Mouse (Mus musculus) left cerebral cortex, postnatal 25 days (tissue): ENCODE results near the gene Dazap2. TPM values are rescaled to one million over a fixed set of nuclear protein-coding genes. Genes with fewer than 3 reads are reported as not detected.
A peak's percentile ranks its signal among the peaks of the same experiment; 100 is the strongest.
"Not testable (repeated sequence)": the region's sequence is repeated elsewhere in the genome, so short reads cannot be mapped to it uniquely, and the experiment has no call there.

Experiments used
- DNase-seq, 2 experiments: peaks; one replicate each; pipeline ENCODE4 v3.0.0; 2022; ENCODE audit warnings: low spot score in 2 of 2, mixed read lengths in 1 of 2
- intact Hi-C: fragments of 180-260 bp; cut with DNase I; formaldehyde crosslinking; loops from one replicate; pipeline ENCODE4 v1.15.1; 2025
- total RNA-seq, 2 experiments: library from RNA; stranded (reverse); gene quantifications; 2 replicates each; pipeline ENCODE4 v1.2.3; 2021

Dazap2 gene
- total RNA-seq, 2 experiments from 2014 or later: 109 to 112 TPM

DNA sequence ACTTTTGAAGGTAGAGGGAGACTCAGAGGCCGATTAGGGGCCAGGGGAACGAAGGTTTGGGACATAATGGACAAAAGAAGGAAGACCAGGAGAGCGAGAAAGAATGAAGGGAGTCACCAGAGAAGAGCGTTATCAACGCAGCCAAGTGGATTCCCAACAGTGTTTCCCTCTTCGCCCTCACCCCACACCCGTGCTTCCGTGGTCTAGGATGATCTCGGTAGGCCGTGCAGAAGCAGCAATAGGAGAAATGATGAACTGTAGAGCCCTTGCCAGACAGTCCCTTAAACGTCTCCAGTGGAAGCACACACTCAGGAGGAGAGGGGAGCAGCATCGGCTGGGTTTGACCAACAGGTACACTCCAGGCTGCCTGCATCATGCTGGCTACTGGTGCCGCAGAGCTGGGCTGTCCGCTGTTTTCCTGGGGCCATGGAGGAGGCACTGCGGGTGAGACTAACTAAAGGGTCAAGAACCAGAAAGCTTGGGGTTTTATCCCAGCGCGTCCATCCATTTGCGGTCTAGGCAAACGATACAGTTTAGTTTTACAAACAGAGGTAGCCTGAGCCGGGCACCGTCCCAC is 14.4 kb upstream of the Dazap2 start:
- no peak for DNase-seq
- intact Hi-C loops: loop anchor here (5.0 kb wide), 1 partner anchor 108 kb away; no protein-coding TSS in a partner anchor

DNA sequence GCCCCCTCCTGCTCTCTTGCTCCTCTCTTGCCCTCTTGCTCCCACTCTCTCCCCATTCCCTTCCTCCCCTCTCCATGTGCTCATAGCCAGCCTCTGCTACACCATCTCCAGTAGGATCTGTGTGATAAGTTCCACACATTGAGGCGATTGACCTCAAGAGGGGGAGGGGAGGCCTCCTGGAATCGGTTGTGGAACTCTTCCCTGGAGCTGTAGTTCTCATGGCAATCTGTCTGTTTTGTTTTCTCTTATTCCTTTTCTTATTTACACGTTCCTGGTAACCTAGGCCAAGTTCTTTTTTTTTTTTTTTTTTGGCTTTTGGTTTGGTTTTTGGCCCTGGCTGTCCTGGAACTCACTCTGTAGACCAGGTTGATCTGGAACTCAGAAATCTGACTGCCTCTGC is 13.5 kb upstream of the Dazap2 start:
- intact Hi-C loops: loop anchor here (5.0 kb wide), 1 partner anchor 109 kb away; no protein-coding TSS in a partner anchor

DNA sequence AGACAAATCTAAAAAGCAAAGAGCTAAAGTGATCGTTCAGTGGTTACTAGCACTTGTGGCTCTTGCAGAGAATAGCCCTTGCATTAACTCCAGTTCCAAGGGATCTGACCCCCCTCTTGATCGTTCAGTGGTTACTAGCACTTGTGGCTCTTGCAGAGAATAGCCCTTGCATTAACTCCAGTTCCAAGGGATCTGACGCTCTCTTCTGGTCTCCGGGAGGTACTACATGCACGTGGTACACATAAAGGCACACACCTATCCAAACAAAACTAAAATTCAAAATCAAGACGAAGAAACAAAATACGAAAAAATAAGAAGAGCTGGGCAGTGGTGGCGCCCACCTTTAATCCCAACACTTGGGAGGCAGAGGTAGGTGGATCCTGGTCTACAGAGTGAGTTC is 8.5 kb upstream of the Dazap2 start:
- DNase-seq, intact Hi-C loops: not testable (repeated sequence)

More for the DNA sequence above, 13.5 kb upstream of the Dazap2 start:
- DNase-seq: no peak

DNA sequence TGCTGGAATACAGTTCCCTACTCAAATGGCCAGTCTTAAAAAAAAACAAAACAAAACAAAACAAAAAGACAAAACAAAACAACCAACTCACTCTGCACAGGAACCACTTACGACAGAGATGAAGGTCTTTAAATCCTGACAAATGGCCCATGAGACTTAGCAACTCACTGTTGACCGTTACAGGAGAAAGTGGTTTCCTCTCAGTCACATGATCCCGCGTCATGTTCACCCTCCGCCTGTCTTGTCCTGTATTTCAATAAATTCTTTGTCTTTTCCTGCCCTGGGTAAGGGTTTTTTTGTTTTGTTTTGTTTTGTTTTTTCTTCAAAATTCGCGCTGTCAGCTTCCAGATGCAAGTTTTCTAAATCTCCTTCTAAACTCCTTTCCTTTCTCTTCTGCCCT is 3.2 kb upstream of the Dazap2 start:
- intact Hi-C loops: no loop called here
- no peak for DNase-seq

DNA sequence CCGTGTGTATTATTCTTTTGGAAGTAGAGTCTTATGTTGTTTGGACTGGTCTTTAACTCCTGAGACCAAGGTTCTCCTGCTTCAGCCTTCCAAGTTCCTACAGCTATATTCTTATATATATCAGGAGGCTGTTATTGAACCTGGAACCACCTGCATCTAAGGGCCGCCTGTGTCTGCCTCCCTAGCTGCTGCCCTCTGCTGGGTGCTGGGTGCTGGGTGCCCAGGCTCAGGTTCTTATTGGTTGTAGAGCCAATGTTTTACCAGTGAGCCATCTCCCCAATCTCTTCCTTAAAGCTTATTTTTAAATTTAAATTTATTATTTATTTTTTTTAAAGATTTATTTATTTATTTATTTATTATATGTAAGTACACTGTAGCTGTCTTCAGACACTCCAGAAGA is 2.7 kb upstream of the Dazap2 start:
- intact Hi-C loops: no loop called here
- no peak for DNase-seq

DNA sequence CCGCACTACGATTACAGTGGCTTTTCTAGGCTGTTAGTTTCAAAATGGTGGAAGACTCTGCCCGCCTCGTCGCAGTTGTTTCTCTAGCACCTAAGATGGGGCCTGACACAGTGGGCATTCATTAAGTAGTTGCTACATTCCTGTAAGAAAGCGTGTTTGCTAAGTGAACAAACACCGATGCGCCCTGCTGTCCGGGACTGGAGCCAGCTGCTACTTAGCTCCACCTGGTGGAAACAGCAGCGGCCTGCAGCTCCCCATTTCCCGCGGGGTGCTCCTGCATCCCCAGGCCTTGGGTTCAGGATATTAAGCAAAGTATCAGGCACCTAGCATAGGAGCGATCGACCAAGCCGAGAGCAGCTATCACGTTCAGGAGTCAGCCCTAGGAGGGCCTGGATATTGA is 1.6 kb upstream of the Dazap2 start:
- intact Hi-C loops: loop anchor here (1.0 kb wide), 1 partner anchor 62 kb away; no protein-coding TSS in a partner anchor
- DNase-seq: peak; percentile 74 to 80

DNA sequence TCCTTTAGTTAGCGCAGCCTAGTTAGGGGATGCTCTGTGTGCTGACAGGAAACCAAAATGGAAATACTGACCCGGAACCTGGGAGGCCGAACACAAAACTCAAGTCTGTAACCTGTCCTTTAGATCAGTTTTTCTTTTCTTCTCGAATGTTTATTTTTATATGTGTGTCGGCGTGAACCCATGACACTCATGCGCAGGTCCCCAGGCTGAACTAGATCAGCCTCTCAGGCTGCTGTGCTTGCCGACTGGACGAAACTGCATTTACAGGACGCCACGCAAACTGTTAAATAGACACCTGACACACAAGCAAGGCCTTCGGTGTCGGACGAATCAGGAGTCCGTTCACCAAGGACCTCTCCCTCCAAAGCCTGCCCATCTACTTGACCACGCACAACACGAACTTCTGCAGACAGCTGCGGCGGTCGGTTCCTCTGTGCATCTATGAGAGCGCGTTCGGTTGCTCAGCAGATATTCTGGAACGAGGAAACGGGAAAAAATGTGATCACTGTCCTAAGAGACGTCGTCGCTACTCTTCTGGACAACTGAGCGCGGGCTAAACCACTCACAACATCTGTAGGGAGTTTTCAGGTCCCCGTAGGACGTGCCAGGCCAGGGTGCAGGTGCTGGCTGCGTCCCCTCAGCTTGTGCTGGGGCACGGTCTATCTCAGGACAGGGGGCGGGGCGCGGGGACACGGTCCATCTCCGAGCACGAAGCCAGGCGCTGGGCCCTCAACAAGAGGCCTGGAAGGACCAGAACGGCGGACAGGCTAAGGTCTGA is 742 bp upstream of the Dazap2 start:
- DNase-seq: no peak
- intact Hi-C loops: loop anchor here (2.0 kb wide), 1 partner anchor 120 kb away; the partner anchor contains the start of gene Csrnp2

DNA sequence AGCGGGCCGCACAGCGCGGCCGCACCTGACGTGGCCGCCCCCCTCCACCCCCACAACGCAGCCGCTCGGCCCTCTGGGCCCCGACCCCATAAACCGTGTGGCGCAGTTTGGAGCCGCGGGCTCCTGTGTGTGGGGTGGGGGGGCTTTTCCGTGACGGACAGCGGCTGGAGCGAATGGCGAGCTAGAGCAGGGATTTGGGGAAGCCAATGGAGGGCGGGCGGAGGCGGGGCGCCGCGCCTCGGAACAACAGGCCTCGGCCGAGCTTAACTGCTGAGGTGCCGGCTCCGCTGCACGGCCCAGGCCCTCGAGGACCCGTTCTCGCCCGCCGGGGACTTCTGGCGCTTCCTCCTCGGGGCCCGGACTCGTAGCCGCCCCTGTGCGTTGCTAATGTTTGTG is 674 bp downstream of the Dazap2 start:
- intact Hi-C loops: loop anchor here (1.0 to 2.0 kb wide), 2 partner anchors 17 to 121 kb away; partner anchors contain the start of genes Csrnp2 and Pou6f1
- DNase-seq: peak; percentile 89 to 90

DNA sequence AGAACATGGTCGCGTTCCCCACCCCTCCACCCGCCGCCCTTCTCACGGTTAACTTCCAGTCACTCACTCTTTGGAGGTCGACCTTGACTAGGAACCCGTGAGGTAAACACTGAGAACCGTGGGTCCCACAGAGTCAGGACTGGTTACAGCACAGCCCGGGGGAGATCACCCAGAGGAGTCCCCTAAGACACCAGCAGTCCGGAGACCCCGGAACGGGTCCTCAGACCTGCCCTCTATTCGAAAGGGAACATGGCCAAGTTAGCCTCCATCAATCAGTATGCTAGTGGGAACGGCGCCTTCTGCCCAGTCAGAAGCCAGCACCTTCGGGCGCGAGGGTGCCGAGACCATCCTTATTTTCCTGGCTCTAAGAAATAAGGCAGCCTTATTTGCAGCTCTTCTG is 1.1 kb downstream of the Dazap2 start:
- intact Hi-C loops: no loop called here
- no peak for DNase-seq

DNA sequence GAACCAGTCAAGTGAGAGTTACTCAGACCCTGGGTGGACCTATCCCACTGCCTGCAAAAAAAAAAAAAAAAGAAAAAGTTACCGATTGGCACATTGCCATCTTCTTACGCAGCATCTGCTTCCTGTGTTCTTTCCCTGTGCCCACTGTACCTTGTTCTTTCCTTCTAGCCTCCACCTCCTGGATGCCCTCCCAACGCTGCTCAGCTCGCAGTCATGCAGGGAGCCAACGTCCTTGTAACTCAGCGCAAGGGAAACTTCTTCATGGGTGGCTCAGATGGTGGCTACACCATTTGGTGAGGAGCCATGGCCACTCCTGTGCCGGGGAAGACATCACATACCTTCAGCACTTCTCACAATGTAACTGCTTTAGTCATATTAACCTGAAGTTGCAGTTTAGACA is 4.1 kb downstream of the Dazap2 start:
- no peak for DNase-seq
- intact Hi-C loops: no loop called here

DNA sequence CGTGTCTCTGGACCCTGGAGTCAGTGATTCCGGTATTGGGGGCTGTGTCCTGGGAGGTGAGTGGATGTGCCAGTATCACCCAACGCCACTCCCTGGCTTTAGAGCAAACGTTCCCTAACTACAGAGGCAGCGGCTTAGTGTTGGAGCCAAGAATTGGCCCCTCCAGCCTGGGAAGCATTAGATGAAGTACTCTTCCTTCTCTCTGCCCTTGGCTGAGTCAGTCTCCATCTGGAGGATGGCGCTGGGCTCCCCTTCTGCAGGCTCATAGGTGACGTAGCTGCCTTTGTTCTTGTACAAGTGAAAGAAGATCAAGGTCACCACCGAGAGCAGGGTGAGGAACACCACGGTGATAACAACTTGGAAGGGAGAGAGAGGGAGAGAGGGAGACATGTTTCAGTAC is 6.5 kb downstream of the Dazap2 start:
- DNase-seq: peak in 1 of 2 experiments; percentile 24
- intact Hi-C loops: not testable (repeated sequence)

DNA sequence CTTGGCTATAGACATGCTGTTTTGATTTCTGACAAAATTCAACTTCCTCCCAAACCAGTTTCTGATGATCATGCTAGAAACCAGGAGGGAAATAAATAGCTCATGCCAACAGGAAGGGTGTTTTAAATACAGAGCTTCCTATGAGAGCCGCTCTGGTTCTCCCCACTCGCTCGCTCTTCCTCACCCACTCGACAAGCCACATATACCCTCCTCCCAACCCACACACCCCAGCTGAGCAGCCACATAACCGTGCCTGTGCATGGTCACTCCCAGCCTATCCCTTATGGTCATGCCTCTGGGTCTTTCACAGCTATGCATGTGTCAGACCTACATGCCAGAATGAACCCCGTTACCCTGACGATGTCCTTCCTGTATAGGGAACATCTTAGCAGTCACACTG is 7.0 kb downstream of the Dazap2 start:
- intact Hi-C loops: no loop called here
- DNase-seq: peak; percentile 47 to 84

DNA sequence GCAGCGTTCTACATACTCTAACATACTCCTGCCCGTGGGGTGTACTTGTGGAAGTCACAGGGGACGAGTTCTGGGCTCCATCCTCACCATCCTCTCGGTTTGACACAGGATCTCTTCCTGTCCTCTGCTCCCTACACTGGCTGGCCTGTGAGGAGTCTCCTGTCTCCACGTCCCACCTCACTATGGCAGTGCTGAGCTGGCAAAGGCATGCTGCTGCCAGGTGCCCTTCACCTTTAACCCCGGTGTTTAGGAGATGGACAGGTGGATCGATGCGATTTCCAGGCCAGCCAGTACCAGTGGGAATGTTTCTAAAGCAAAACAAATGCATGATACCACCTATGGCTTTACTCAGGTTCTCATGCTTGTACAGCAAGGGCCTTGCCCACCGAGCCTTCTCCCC is 8.6 kb downstream of the Dazap2 start:
- intact Hi-C loops: no loop called here
- no peak for DNase-seq

DNA sequence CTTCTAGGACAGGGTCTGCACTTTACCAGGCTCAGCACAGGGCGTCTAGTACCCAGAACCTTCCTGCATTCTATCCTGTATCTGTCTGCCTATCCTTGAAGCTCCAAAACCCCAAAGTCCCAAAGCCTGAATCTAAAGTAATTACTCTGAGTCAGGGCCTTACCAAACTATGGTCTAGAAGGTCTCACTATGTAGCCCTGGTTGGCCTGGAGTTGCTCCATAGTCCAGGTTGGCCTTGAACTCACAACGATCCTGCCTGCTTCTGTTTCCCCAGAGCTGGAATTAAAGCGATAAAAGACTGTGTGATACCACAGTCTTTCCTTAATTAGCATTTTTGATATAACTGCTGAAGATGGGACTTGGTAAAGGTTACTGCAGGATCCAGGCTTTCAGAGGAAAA is 9.3 kb downstream of the Dazap2 start:
- intact Hi-C loops: no loop called here

DNA sequence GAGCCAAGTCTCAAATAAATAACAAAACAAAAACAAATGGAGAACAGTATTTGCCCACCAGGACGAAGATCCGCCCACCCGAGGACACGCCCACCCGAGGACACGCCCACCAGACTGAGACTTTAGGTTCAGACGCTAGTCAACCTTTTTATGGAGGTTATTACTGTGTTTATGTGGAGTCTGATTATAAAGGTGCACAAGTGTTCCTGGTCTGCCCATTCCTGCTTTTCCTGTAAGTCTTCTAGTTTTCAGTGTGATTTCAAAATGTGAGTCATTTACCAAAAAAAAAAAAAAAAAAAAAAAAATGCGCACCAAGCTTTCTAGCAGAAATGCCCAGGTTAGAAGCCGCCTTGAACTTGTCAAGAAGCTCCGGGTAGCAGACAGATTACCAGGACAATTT is 12.1 kb downstream of the Dazap2 start:
- DNase-seq: no peak
- intact Hi-C loops: no loop called here

More for the DNA sequence above, 9.3 kb downstream of the Dazap2 start:
- no peak for DNase-seq

DNA sequence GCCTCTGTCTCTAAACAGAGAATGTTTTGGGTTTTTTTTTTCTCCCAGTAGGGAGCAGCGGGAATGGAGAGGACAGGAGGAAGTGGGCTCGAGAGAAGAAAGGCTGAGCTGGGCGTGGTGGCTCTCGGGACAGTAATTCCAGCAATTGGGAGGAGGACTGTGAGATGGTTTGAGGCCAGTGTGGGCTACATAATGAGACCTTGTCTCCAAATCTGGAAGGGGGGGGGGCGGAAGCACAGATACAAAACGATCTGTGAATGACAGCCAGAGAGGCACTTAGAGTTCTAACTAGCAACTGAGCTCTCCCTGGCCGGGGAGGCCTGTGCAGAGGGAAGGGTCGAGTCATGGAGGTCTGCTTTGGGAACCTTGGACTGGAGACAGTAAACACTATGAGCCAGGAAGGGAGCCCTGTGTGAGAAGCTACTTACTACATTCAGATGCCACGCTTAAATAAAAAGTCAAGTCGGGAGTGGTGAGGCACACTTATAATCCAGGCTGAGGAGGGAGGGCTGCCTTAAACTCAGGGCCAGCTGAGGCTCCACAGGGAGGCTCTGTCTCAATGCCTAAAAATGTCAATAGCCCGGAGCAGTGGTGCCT is 12.7 kb downstream of the Dazap2 start:
- intact Hi-C loops: no loop called here
- DNase-seq: no peak

DNA sequence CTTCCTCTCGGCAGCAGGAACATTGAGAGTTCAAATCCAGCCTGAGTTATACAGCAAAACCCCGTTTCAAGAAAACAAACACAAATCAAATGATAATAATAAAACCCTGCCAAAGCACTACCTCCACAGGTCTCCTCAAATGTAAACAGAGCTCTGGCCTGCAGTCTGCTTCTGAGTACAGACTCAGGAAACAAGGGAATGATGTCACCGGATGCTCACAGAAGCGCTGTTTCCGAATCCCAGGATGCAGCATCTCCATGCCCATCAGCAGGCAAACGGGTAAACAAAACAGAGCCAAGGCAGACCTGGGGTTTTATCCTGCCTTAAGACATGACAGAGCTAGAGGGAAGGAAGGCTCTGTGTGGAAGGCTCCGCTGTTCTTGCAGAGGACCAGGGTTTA is 13.6 kb downstream of the Dazap2 start:
- DNase-seq: no peak
- intact Hi-C loops: no loop called here

DNA sequence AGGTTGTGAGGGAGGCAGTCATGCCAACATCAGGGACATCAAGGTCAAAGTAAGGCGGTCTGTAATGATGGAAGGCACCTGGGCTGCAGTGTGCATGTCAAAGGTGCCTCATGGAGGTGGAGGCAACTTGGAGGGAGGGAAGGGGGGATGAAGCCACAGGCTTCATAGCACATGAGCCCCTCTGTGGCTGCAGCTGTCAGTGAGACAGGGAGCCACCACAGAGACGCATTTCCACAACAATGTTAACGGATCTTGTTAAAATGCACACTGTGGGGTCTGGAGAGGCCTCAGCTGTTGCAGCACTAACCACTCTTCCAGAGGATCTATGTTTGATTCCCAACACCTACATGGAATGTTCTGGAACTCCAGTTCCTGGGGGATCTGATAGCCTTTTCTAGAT is 15.0 kb downstream of the Dazap2 start:
- intact Hi-C loops: no loop called here
- no peak for DNase-seq

DNA sequence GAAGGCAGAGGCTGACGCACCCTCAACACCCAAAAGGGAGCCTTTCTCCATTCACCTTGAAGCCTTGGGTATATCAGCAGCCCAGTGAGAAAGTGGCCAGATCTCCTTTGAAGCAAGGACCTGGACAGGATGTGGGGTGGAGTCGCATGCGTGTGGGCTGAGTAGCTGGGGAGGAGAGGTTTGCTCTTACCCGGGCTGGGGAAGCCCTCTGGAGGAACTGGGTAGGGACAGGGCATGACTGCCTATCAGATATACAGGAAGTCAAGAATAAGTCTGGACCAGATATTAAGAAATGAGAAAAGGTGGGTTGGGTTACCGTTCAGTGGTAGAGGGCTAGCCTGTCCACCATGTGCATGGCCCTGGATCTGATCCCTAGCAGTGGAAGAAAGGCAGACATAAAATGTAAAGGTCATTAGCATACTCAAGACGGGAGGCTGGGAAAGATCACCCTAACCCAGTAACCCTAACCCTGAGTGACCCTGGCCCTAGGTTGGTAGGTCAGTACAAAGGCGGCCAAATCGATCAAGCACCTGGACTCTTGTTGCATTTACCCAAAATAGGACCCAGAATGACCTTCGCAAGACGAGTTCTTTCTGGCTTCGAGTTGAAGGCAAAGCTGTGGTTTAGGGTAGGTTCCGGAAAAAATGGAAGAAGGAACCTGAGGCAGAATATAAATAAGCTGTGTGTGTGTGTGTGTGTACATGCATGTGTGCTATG is 16.5 kb downstream of the Dazap2 start:
- intact Hi-C loops: no loop called here
- no peak for DNase-seq

DNA sequence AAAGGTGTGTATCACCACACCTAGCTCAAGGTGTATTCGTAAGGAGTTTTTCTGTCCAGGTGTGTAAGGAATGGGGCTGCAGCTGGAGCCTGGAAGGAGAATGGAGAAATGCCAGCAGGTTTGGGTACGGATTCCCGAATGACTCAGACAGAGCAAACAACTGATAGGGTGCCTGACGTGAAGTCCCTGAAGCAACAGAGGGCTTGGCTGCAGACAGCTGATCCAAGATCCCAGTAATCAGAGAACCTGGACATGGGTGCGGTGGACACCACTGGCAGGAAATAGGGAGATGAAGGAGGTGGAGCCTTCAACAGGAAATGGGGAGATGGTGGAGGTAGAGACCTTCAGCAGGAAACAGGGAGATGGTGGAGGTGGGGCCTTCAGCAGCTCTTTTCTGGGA is 17.2 kb downstream of the Dazap2 start:
- DNase-seq: no peak
- intact Hi-C loops: no loop called here
